Mouse (Mus musculus): ENCODE results near the gene Trpc2. TPM values are rescaled to one million over a fixed set of nuclear protein-coding genes. Genes with fewer than 3 reads are reported as not detected.
"Not testable (repeated sequence)": the region's sequence is repeated elsewhere in the genome, so short reads cannot be mapped to it uniquely, and the experiment has no call there.

Trpc2 gene
- 0.49 and 2.0 TPM in 2 replicates for total RNA-seq (2017)

GRCm38 (mm10) chr7:102082816-102083215, at the start of gene Trpc2:
TSS of gene Trpc2 (plus strand) at chr7:102083116.
- no peak for ATAC-seq (ENCODE audit: extremely low read depth, insufficient number of reproducible peaks, low FRiP score, poor library complexity, severe bottlenecking)

DNA sequence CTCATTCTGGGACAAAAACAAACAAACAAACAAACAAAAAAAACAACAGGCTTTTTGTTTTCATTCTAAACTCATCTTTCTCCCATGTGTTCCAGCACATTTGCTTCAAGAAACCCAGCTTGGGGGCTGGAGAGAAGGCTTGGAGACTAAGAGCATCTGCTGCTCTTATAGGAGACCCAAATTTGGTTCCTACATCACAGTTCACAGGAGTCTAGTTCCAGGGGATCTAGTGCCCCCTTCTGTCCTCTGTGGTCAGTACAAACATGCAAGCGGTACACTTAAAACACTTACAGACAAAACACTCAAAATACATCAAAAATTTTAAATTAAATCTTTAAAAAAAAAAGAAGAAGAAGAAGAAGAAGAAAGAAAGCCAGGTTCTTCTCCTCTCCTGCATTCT, 48.0 kb upstream of the Trpc2 start:
- no peak for ATAC-seq (ENCODE audit: extremely low read depth, insufficient number of reproducible peaks, low FRiP score, poor library complexity, severe bottlenecking)

GRCm38 (mm10) chr7:102035534-102035933, 47.4 kb upstream of the Trpc2 start:
- no peak for ATAC-seq (ENCODE audit: extremely low read depth, insufficient number of reproducible peaks, low FRiP score, poor library complexity, severe bottlenecking)

- ATAC-seq (ENCODE audit: extremely low read depth, insufficient number of reproducible peaks, low FRiP score, poor library complexity, severe bottlenecking), result no peak
Observed at GRCm38 (mm10) chr7:102037318-102037717, 45.6 kb upstream of the Trpc2 start.

DNA sequence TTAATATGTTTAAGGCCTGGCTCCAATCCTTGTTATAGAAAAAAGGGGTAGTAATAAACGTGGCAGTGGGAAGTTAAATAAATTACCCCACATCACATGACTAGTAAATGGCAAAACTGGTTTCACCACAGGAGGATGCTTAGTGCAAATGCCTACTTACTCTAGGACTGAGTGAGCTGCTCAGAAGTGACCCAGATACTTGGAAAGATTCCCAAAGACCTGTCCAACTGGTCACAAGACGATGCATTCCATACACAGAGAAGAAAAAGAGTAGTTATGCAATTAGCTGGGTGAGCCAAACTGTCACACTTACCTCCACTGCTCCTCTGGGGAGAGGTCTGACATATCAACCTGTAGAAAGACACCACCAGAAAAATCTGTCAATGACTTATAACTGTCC, 40.6 kb upstream of the Trpc2 start:
- no peak for ATAC-seq (ENCODE audit: extremely low read depth, insufficient number of reproducible peaks, low FRiP score, poor library complexity, severe bottlenecking)

GRCm38 (mm10) chr7:102048524-102048923, 34.4 kb upstream of the Trpc2 start:
- ATAC-seq (ENCODE audit: extremely low read depth, insufficient number of reproducible peaks, low FRiP score, poor library complexity, severe bottlenecking), result not testable (repeated sequence)

GRCm38 (mm10) chr7:102061353-102061752, 21.6 kb upstream of the Trpc2 start:
- ATAC-seq (ENCODE audit: extremely low read depth, insufficient number of reproducible peaks, low FRiP score, poor library complexity, severe bottlenecking), result no peak

- no peak for ATAC-seq (ENCODE audit: extremely low read depth, insufficient number of reproducible peaks, low FRiP score, poor library complexity, severe bottlenecking)
Observed at GRCm38 (mm10) chr7:102062203-102062602, 20.7 kb upstream of the Trpc2 start.

GRCm38 (mm10) chr7:102063891-102064290, 19.0 kb upstream of the Trpc2 start:
- no peak for ATAC-seq (ENCODE audit: extremely low read depth, insufficient number of reproducible peaks, low FRiP score, poor library complexity, severe bottlenecking)

DNA sequence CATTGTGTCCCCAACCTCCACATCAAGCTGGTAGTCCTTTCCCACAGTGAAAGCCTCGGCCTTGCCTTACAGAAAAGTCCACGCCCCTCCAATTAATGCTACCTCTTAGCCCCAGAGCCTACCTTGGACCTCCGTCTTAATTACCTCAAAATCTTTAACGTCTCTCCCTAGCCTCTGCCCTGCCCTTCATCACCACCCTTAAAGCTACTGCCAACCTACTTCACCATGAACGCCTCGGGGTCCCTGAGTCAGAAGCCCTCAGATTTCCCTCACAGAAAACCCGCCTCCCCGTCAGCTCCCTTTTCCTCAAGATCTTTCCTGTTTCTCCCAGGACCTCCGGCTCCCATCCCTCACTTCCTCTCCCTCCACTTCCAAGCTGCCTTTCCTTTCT, 18.3 kb upstream of the Trpc2 start:
- no peak for ATAC-seq (ENCODE audit: extremely low read depth, insufficient number of reproducible peaks, low FRiP score, poor library complexity, severe bottlenecking)

DNA sequence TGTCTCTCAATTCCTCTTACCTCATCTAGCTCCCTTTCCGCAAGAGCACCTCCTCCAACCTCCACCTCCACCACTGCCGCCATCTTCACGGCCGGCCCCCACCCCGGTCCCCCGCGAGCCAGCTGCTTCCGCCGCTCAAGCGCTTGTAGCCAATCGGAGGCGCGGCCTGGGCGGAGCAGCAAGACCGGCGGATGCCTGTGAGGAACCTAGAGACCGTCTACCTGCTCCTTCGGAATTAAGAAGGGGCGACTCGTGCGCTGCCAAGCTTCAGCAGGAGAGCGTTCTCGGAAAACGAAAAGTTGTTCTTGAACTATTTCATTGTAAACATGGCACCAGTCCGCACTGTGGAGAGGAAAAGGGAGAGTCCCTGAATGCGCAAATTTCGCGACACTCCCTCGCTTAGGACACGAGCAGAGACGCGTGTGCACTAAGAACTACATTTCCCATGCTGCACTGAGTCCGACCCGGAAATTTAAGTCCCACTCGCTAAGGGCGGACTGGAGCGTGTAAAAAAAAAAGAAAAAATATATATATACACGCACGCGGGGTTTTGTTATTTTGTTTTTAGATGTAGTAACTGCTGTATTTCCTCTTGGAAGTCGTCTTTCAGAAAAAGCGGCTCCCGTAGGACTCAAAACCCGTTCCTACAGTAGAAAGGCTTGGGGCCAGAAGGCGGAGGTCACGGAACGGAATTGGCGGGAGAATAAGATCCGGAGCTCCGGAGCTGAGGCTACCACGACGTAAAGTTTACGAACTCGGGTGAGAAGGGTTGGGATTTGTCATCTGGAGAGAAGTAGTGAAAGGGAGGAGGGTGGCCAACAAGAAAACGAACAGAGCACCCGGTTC, 17.6 kb upstream of the Trpc2 start, which contains the start of the genes Rnf121, Xndc1 and Xntrpc:
TSS of gene Rnf121 (minus strand) at position 424 of the 846 bp plus-strand sequence.
TSS of gene Xndc1 (plus strand) at position 466 of the 846 bp plus-strand sequence.
TSS of gene Xntrpc (plus strand) at position 668 of the 846 bp plus-strand sequence.
- ATAC-seq (ENCODE audit: extremely low read depth, insufficient number of reproducible peaks, low FRiP score, poor library complexity, severe bottlenecking), result peak; percentile 95

GRCm38 (mm10) chr7:102066363-102066762, 16.6 kb upstream of the Trpc2 start:
- no peak for ATAC-seq (ENCODE audit: extremely low read depth, insufficient number of reproducible peaks, low FRiP score, poor library complexity, severe bottlenecking)

DNA sequence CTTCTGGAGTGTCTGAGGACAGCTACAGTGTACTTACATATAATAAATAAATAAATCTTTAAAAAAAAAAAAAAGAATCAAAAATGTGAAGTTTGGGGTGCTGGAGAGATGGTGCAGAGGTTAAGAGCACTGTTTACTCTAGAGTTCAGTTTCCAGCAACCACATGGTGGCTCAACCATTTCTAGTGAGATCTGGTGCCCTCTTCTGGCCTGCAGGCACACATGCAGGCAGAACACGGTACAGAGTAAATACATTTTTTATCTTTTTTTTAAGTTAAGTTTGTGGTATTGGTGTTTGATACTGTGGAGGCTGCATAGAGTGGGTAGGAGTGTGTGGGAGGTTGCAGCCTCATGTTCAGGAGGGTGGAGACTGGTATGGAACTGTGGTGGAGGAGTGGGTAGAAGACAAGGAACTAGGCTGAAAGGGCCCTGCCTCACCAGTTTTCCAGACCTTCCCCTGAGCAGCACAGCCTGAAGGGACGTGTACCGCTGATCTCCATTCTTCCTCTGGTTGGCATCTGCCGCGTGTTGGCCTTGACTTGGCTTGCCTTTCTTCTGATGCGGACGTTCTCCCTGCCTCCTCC, 6.1 kb upstream of the Trpc2 start:
- ATAC-seq (ENCODE audit: extremely low read depth, insufficient number of reproducible peaks, low FRiP score, poor library complexity, severe bottlenecking), result peak; percentile 41; the same call in 1 of the 2 replicates

DNA sequence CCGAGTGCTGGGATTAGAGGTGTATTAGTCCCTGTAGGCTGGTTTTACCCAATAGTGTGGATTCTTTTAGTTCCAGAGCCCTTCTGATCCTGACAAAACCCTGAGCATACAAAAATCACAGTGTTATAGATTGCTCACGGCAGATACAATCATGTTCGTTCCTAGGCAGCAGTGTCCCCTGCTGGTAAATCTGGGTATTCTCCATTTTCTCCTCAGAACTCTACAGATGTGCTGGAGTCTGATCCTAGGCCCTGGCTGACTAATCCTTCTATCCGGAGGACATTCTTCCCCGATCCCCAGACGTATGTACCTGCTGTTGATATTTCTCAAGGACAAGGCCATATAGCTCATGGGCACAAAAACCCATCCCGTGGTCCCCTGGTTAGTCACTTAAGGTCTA, 4.4 kb upstream of the Trpc2 start:
- no peak for ATAC-seq (ENCODE audit: extremely low read depth, insufficient number of reproducible peaks, low FRiP score, poor library complexity, severe bottlenecking)

DNA sequence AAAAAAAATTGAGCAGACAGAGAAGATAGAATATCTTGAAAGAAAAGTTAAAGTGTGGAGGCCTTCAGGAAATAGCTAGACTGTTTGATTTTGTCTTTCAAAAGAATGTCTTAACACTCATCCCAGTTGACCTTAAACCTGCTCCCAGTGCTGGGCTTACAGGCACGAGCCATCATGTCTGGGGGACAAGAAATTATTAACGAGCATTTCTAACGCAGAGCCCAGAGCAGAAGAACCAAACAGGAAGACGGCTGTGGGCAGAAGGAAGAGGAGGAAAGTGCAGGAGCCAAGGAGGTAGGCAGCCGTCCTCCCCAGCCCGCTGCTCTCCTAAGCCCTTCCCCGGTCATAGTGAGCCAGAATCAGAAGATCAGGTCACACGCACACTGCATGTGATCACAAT, 2.6 kb upstream of the Trpc2 start:
- no peak for ATAC-seq (ENCODE audit: extremely low read depth, insufficient number of reproducible peaks, low FRiP score, poor library complexity, severe bottlenecking)

GRCm38 (mm10) chr7:102081784-102082183, 1.1 kb upstream of the Trpc2 start:
- no peak for ATAC-seq (ENCODE audit: extremely low read depth, insufficient number of reproducible peaks, low FRiP score, poor library complexity, severe bottlenecking)

- no peak for ATAC-seq (ENCODE audit: extremely low read depth, insufficient number of reproducible peaks, low FRiP score, poor library complexity, severe bottlenecking)
Observed at GRCm38 (mm10) chr7:102084041-102084696, 1.3 kb downstream of the Trpc2 start.

GRCm38 (mm10) chr7:102087336-102087735, 4.4 kb downstream of the Trpc2 start:
- ATAC-seq (ENCODE audit: extremely low read depth, insufficient number of reproducible peaks, low FRiP score, poor library complexity, severe bottlenecking), result no peak

GRCm38 (mm10) chr7:102099760-102100661, 17.1 kb downstream of the Trpc2 start:
- ATAC-seq (ENCODE audit: extremely low read depth, insufficient number of reproducible peaks, low FRiP score, poor library complexity, severe bottlenecking), result peak; percentile 71
